Mouse (Mus musculus): Measurements from ENCODE around the gene Olfm3. TPM values are rescaled to one million over a fixed set of nuclear protein-coding genes. Genes with fewer than 3 reads are reported as not detected.

The Olfm3 gene
- polyA plus RNA-seq, 1 experiment from 2014 or later, result not detected

GRCm38 (mm10) chr3:114929605-114930004, 25.7 kb downstream of the Olfm3 start:
- ATAC-seq (no peak), DNase-seq (ENCODE audit: low spot score) (no peak)
- Histone ChIP-seq H3K4me2 (replicated peaks; ENCODE audit: low read depth, low read length) (no peak overlapping the region), H3K4me3 (ENCODE audit: low read depth, low read length) (no peak overlapping the region), H3K27me3 (replicated peaks; ENCODE audit: insufficient read depth, low read length) (no peaks in the 10 kb centered on the region), H3K27ac (ENCODE audit: low read length) (no peak overlapping the region), H3K36me3 (ENCODE audit: insufficient read depth, low read length) (no peaks in the 10 kb centered on the region), H3K9me3 (ENCODE audit: low read length) (no peaks in the 10 kb centered on the region), H3K4me1 (ENCODE audit: insufficient read depth, low read depth, low read length) (no peaks in the 10 kb centered on the region), H3K9ac (replicated peaks; ENCODE audit: low read depth) (no peak overlapping the region)
- TF ChIP-seq CTCF (IDR thresholded peaks at IDR 0.05) (no peak), EP300 (IDR thresholded peaks at IDR 0.05) (no peak)
- WGBS, result 75% methylated on average over 4 of the region's 4 CpGs

GRCm38 (mm10) chr3:114930336-114930735, 26.5 kb downstream of the Olfm3 start:
- WGBS, result 46% methylated on average over 2 of the region's 2 CpGs
- TF ChIP-seq EP300 (IDR thresholded peaks at IDR 0.05) (no peak), CTCF (IDR thresholded peaks at IDR 0.05) (no peak)
- ATAC-seq, result no peak

GRCm38 (mm10) chr3:114930796-114931195, 26.9 kb downstream of the Olfm3 start:
- no peak overlapping the region for H3K27ac ChIP-seq (ENCODE audit: low read length)
- 52% methylated on average over 2 of the region's 2 CpGs for WGBS
- no peaks in the 10 kb centered on the region for H3K9me3 ChIP-seq (ENCODE audit: low read length)
- H3K36me3 ChIP-seq (ENCODE audit: insufficient read depth, low read length), result no peaks in the 10 kb centered on the region
- H3K4me1 ChIP-seq (ENCODE audit: insufficient read depth, low read depth, low read length), result no peaks in the 10 kb centered on the region
- DNase-seq (ENCODE audit: low spot score) (no peak), ATAC-seq (no peak)
- no peak overlapping the region for H3K9ac ChIP-seq (replicated peaks; ENCODE audit: low read depth)
- H3K4me3 ChIP-seq (ENCODE audit: low read depth, low read length), result no peak overlapping the region
- no peak for TF ChIP-seq CTCF (IDR thresholded peaks at IDR 0.05)
- TF ChIP-seq EP300 (IDR thresholded peaks at IDR 0.05), result no peak
- H3K4me2 ChIP-seq (replicated peaks; ENCODE audit: low read depth, low read length), result no peak overlapping the region
- H3K27me3 ChIP-seq (replicated peaks; ENCODE audit: insufficient read depth, low read length), result no peaks in the 10 kb centered on the region

More at GRCm38 (mm10) chr3:114930336-114930735, 26.5 kb downstream of the Olfm3 start:
- H3K27me3 ChIP-seq (replicated peaks; ENCODE audit: insufficient read depth, low read length), result no peaks in the 10 kb centered on the region
- no peak overlapping the region for H3K4me3 ChIP-seq (ENCODE audit: low read depth, low read length)
- H3K4me1 ChIP-seq (ENCODE audit: insufficient read depth, low read depth, low read length), result no peaks in the 10 kb centered on the region
- no peak for DNase-seq (ENCODE audit: low spot score)
- no peaks in the 10 kb centered on the region for H3K9me3 ChIP-seq (ENCODE audit: low read length)
- H3K36me3 ChIP-seq (ENCODE audit: insufficient read depth, low read length), result no peaks in the 10 kb centered on the region
- no peak overlapping the region for H3K4me2 ChIP-seq (replicated peaks; ENCODE audit: low read depth, low read length)
- no peak overlapping the region for H3K27ac ChIP-seq (ENCODE audit: low read length)
- H3K9ac ChIP-seq (replicated peaks; ENCODE audit: low read depth), result no peak overlapping the region

GRCm38 (mm10) chr3:114932881-114933280, 29.0 kb downstream of the Olfm3 start:
- no peaks in the 10 kb centered on the region for H3K9me3 ChIP-seq (ENCODE audit: low read length)
- TF ChIP-seq EP300 (IDR thresholded peaks at IDR 0.05) (no peak), CTCF (IDR thresholded peaks at IDR 0.05) (no peak)
- no peak overlapping the region for H3K4me2 ChIP-seq (replicated peaks; ENCODE audit: low read depth, low read length)
- H3K9ac ChIP-seq (replicated peaks; ENCODE audit: low read depth), result no peak overlapping the region
- no peaks in the 10 kb centered on the region for H3K4me1 ChIP-seq (ENCODE audit: insufficient read depth, low read depth, low read length)
- no peak overlapping the region for H3K27ac ChIP-seq (ENCODE audit: low read length)
- H3K36me3 ChIP-seq (ENCODE audit: insufficient read depth, low read length), result no peaks in the 10 kb centered on the region
- no peaks in the 10 kb centered on the region for H3K27me3 ChIP-seq (replicated peaks; ENCODE audit: insufficient read depth, low read length)
- ATAC-seq, result no peak
- no peak overlapping the region for H3K4me3 ChIP-seq (ENCODE audit: low read depth, low read length)
- DNase-seq (ENCODE audit: low spot score), result no peak
- WGBS, result 88% methylated on average over 2 of the region's 2 CpGs

- Histone ChIP-seq H3K27me3 (replicated peaks; ENCODE audit: insufficient read depth, low read length) (no peaks in the 10 kb centered on the region), H3K27ac (ENCODE audit: low read length) (no peak overlapping the region), H3K9me3 (ENCODE audit: low read length) (no peaks in the 10 kb centered on the region), H3K4me3 (ENCODE audit: low read depth, low read length) (no peak overlapping the region), H3K4me1 (ENCODE audit: insufficient read depth, low read depth, low read length) (no peaks in the 10 kb centered on the region), H3K36me3 (ENCODE audit: insufficient read depth, low read length) (no peaks in the 10 kb centered on the region), H3K4me2 (replicated peaks; ENCODE audit: low read depth, low read length) (no peak overlapping the region), H3K9ac (replicated peaks; ENCODE audit: low read depth) (no peak overlapping the region)
- TF ChIP-seq CTCF (IDR thresholded peaks at IDR 0.05), result no peak
- TF ChIP-seq EP300 (IDR thresholded peaks at IDR 0.05), result no peak
- no peak for DNase-seq (ENCODE audit: low spot score)
- ATAC-seq, result no peak
Observed at GRCm38 (mm10) chr3:114954904-114955303, 51.0 kb downstream of the Olfm3 start.

- Histone ChIP-seq H3K4me3 (ENCODE audit: low read depth, low read length) (no peak overlapping the region), H3K9me3 (ENCODE audit: low read length) (no peaks in the 10 kb centered on the region), H3K4me1 (ENCODE audit: insufficient read depth, low read depth, low read length) (no peaks in the 10 kb centered on the region), H3K36me3 (ENCODE audit: insufficient read depth, low read length) (no peaks in the 10 kb centered on the region), H3K27me3 (replicated peaks; ENCODE audit: insufficient read depth, low read length) (no peaks in the 10 kb centered on the region), H3K27ac (ENCODE audit: low read length) (no peak overlapping the region), H3K4me2 (replicated peaks; ENCODE audit: low read depth, low read length) (no peak overlapping the region), H3K9ac (replicated peaks; ENCODE audit: low read depth) (no peak overlapping the region)
- TF ChIP-seq EP300 (IDR thresholded peaks at IDR 0.05), result no peak
- no peak for TF ChIP-seq CTCF (IDR thresholded peaks at IDR 0.05)
- ATAC-seq (no peak), DNase-seq (ENCODE audit: low spot score) (no peak)
- 78% methylated on average over 7 of the region's 7 CpGs for WGBS
Observed at GRCm38 (mm10) chr3:114959311-114959967, 55.6 kb downstream of the Olfm3 start.

Data from lung, postnatal 0 days (tissue).